Mouse (Mus musculus): ENCODE measurements around the gene Dusp3.

Dusp3 gene

DNA sequence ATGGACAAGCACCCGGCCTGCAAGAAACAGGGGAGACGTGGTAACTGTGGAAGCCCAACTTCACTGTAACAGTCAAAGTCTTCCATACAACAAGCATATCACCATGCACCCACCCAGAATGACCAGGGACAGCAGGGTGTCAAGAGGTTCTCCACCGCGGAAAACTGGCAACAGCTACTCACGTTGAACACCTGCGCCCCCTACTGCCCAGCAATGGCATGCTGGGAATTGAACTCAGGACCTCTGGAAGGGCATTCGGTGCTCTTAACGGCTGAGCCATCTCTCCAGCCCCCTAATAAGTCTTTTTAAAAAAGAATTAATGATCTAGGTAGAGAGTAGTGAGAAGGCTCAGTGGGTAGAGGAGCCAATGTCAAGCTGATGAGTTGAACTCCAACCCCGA, 11.9 kb downstream of the Dusp3 start:
- DNase-seq (ENCODE audit: low spot score) = no peak

DNA sequence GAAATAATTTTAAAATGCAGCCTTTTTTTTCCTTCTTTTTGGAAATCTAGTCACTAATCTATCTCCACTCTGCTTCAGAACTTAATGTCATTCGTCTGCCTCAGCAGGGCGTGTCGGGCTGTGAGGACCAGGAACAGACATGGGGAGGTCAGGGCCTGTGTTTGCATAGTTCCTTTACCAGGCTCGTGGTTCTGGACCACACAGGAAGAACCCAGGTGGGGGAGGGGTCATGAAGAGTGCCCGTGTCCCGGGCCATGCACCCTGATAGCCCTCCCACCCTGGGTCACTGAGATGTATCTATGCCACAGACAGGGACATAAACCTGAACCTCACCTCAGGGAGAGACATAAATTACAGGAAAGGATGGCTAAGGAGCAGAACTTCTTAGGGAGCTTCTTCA, 12.6 kb downstream of the Dusp3 start:
- DNase-seq (ENCODE audit: low spot score) = no peak

DNA sequence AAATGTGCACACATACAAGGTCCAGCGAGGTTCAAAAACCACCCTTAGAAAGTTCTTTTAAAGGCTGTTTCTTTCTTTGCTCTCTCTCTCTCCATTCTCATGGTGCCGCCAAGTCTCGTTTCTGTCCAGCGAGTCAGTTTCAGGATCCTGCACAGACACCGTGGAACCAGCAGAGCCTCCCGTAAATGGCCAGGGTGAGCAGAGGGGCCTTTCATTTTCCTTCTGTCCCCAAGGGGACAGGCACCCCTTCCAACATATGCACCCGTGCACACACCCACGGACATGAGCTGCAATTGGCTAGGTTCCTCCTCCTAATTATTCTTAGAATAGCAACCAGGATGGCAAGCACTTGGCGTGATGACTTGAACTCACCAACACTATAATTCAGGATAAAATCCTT, 13.3 kb downstream of the Dusp3 start:
- no peak for DNase-seq (ENCODE audit: low spot score)

DNA sequence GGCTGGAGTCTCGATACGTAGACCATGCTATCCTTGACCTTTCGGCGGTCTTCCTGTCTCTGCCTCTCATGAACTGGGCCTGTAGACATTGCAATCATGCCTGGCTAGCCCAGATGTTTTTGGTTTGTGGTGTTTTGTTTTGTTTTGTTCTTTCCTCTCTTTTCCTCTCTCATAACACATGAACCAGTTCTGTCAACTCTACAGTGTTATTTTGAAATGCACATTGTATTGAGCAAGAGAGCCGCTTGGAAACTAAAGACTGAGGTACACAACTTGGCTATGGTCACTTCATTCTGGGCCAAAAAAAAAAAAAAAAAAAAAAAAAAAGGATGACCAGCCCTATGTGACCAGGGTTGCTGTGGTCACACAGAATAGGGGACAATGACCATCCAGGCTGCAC, 14.2 kb downstream of the Dusp3 start:
- no peak for DNase-seq (ENCODE audit: low spot score)

DNA sequence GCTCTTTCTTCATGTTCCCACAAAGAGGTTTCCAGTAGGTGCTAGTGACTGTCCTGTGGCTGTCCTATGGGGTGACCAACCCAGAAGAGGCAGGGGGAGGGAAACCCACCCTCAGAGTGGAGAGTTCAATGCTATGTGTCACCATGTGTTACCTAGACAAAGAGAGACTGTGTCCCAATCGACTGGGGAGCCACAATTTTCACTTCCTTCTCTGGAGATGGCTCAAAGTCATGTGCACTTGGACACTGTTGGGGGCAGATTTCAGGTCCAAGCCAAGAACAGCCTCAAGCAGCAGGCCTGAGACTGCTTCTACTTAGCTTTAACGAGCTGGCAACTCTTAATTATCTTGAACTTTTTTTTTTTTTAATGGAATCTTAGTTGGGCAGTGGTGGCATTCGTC, 14.7 kb downstream of the Dusp3 start:
- no peak for DNase-seq (ENCODE audit: low spot score)

DNA sequence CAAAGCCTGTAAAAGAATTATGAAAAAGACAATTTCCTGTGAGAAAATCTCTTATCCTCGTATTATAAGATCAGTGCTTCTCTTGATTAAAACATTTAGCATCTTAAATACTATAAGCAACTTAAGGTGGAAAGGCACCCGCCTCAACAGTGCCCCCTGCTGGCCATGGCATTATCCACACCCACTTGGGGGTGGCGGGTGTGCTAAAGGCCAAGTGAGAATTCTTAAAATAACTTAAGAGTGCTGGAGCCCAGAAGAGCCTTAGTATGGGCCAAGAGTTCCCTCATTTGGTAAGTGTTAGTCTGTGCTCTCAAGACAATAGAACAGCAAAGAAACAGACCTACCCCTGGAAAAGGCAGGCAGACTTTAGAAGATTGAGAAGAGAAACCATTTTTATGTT, 15.4 kb downstream of the Dusp3 start:
- DNase-seq (ENCODE audit: low spot score) = peak; percentile 29

DNA sequence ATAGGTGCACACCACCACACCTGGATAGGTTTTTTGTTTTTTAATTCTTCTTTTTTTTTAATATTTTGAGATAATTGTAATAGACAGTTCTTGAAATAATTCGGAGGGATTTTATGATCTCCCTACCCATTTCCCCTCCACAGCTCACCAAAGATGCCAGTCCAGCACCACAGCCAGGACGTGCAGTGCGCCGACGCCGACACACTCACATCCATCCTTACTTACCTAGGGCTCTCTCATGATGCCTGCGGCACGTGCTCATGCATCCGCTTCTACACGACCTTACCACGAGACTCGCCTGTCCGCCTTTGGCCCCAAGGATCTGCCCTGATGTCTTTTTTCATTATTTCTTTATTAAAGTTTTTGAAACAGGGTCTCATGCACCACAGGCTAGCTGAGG, 17.0 kb downstream of the Dusp3 start:
- DNase-seq (ENCODE audit: low spot score) = no peak

DNA sequence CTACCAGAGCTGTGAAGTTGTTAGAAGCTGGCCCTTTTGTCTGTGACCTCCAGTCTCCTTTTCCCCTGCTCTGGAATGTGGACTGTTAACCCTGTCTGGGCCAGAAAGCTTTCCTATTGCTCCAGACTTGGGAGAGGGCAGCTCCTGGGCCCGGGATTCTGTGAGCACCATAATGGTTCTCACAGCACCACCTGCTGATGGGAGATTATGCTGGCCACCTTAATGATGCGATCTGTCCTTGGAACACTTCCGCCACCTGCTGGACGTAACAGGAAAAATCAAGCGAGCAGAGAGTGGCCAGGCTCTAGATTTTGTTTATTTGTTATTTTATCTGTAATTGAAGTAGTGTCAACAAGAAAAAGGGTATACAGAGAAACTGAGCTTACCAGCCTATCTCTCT, 18.0 kb downstream of the Dusp3 start:
- DNase-seq (ENCODE audit: low spot score) = peak; percentile 51

DNA sequence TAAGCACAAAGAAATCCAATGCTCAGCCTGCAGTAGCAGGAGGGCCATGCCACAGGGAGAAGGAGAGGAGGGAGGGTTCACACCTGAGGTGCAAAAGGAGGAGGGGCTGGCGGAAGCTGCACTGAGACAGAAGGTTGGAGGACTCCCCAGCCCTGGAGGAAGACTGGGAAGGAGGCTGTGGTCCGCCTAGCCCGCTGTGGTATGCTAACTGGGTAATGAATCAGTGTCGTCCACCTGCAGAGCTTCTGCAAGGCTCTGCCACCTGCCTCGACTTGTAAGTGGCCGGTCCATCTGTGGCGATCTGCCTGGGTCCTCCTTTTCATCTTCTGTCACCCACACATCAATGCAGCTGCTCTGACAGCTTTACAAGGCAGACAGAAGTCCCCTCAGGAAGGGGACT, 18.5 kb downstream of the Dusp3 start:
- DNase-seq (ENCODE audit: low spot score) = no peak

DNA sequence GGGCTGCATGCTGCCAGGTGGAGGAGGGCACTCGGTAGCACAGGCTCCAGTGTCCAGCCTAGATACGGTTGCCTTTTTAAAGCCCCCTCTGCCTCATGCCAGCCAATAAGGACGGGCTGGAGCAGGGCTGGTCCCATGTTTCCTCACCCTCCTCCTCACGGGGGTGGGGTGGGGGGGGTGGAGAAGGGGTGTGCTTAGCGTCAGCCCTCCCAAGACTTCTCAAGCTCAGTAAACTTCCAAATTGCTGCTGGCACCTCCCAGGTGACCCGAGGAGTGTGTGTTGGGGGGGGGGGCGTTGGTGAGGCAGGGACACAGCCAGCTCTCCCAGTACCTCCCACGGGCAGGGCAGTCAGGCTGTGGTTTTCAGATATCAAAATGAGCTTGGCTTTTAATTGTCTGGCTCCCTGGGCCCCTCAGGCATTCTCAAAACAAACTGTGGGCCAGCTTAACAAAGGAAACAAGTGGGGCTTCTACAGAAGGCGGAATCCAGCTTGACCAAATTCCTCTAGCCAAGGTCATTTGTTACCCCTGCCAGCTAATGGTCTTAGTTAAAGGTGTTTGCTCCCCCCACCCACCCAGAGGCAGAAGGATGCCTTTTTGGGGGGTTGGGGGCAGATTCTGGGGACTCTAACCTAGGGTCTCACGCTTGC, 19.7 kb downstream of the Dusp3 start, which contains the start of gene Sost:
Gene Sost (minus strand): TSS at position 51 of the 650 bp plus-strand sequence.
- DNase-seq (ENCODE audit: low spot score) = no peak

DNA sequence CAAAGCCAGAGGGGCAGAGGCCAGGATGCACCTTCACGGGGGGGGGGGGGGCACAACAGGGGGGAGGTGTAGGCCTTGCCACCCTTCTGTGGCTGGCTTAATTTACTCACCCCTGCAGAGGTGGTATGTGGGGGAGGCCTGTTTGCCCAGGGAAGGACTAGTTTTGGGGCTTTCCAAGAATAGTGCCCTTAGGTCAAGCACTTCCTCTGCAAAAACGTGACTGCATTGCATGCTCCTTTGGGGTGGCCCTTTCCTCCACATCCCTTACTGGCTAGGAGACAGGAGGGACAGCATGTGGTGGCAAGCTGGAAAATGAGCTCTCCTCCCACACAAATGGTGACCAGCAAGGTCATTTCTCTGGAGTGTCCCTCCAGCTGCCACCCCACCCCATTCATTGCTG, 21.3 kb downstream of the Dusp3 start:
- DNase-seq (ENCODE audit: low spot score) = no peak

DNA sequence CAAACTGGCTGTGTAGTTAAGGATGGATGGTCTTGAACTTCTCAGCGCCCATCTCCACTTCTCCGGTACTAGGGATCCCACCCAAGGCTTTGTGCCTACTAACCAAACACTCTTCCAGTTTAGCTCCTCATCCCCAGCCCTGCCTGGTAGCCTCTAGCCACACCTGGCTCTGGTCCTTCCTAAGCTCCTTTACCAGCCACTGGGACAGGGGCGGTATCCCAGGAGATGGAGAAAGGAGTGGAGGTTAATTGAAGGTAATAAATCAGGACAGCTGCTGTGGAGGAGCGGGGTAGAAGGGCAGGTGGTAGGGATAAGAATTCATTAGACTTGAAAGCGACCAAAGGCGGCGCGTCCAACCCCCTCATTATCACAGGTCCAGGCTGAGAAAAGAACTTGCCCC, 22.2 kb downstream of the Dusp3 start:
- no peak for DNase-seq (ENCODE audit: low spot score)

DNA sequence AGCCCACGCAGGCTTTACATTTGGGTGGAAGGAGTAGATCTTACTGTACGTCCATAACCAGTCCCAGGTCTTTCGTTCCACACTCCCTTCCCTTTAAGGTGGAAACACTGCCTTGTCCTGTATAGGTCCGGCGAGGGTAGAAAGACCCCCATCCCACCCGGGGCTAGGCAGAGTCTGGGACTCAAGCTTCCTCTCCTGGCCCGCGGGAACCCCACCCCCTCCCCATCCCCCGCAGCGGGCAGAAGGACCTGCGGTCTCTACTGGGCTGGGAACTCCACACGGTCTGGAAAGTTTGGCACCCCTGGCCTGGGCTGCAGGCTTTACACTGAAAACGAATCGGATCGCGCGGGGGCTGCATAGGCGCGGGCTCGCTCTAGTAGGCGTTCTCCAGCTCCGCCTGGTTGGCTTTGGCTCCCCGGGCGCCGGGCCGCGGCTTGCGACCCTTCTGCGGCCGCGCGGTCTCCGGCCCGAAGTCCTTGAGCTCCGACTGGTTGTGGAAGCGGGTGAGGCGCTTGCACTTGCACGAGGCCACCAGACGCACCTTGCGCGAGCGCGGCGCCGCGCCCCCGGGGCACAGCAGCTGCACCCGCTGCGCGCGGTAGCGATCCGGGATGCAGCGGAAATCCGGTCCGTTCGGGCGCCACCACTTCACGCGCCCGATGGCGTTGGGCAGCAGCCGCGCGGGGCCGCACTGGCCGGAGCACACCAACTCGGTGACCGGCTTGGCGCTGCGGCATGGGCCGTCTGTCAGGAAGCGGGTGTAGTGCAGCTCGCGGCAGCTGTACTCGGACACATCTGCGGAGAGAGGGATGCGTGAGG, 23.1 kb downstream of the Dusp3 start:
- no peak for DNase-seq (ENCODE audit: low spot score)

DNA sequence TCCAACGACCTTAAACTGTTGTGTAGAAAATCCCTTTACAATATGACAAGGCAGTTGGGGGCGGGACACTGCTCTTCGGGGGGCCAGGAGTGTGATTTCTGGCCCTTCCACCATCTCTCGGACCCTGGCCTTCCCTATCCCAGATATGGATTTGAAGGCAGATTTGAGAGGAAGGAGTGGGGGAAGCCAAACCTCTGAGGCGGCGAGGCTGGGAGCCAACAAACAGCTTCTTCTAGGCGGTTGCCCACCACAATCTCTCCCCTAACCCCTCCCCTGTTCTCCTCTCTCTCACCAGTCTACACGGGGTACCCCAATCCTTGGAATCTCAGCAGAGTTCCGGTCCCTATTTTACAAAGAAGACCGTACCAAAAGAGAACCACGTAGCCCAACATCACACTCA, 23.8 kb downstream of the Dusp3 start:
- DNase-seq (ENCODE audit: low spot score) = no peak

DNA sequence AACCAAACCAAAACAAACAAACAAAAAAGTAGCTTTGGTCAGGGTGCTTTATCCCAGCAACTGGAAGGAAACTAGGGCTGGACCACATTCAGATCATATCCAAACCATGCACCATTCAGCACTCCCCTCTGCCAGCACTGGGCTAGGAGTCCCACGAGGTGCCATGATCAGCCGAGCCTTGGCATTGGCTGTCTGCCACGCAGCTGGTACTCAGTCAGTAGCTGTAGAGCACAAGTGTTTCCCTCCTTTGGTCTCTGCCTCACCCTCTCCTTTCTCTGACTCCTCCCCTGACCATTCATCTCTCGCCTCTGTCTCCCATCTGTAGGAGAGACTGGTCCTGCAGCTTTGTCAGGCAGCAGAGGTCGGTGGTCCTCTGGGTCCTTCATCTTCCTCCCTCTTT, 29.3 kb downstream of the Dusp3 start:
- no peak for DNase-seq (ENCODE audit: low spot score)

DNA sequence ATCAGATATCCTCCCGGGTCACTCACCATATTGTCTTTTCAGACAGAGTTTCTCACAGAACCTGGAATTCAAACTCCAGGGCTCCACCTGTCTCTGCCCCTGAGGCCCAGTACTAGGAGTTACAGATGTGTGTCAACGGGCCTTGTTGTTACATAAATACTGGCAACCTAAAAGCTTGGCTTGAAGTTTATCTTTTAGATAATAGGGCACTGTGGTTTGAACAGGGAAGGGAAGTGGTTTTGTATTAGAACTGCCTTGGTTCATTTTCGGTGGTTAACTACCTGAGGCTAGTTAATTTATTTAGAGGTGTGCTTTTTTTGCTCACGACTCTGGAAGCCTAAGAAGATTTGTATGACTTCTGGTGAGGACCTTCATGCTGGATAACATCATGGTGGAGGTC, 33.4 kb downstream of the Dusp3 start:
- DNase-seq (ENCODE audit: low spot score) = no peak

DNA sequence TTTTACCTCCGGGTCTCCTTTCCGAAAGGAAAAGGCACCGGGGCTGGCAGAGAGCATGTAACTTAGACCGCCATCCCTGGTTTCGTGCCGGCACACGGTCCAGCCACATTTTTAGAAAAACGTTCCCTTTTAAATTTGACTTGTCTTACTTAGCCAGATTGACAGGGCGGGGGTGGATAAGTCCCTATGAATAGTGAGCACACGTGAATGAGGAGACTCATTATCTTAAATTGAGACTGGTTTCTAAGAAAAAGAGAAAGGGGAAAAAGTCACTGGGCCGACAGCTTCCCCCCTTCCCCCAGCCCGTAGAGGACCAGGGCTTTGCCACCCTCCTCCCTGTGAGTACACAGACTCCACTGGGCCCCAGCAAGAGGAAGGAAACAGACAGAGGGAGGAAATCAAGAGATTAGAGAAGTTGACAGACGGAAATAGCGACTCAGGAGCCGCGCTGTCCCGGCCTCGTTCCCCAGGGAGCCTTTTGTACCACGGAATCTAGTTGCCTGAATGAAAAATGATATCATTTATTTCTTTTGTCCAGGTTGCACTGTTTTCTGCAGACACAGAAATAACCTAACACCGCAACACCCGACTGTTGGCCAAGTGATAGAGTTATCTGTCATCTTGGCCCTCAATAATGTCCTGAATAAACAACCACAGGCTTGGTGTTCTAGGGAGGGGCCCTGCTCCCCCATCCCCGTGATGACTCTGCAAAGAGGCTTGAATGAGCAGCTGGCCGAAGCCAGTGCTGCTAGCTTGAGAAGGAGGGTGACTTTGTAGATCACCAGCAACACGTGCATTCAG, 34.1 kb downstream of the Dusp3 start:
- no peak for DNase-seq (ENCODE audit: low spot score)

DNA sequence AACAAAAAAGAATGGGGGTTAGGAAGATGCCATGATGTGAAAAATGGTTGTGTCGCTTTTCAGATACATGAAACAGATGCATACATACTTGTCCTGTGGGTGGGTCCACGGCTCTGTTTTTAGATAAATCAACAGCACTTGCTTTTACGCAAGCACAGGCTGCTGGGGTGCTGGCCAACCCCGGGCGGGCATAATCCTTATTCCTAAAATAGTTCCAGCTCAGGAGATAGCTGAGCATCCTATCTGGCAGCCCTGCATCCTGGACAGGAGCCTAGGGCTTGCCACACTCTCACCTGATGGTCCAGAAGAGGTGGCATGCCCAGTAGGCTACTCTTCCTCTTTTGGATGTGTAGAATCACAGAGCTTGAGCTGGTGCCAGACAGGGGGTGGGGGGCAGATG, 36.8 kb downstream of the Dusp3 start:
- no peak for DNase-seq (ENCODE audit: low spot score)

DNA sequence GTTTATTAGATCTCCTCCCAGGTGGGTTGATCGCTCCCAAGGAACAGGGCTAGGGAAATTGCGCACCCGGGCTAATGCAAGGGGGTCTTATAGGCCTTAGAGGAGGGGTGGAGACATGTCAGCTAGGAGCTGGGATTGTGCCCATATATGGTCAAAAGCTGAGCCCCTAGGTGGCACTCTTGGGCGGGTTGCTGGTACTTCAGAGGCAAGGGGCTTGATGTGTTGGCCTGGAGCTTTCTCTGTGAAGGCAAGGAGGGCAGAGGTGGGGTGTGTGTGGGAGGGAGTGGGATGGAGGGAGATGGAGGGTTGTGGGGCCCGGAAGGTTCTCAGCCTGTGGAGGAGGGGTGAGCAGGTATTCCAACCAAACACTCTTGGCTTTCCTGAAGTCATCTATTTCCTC, 40.3 kb downstream of the Dusp3 start:
- no peak for DNase-seq (ENCODE audit: low spot score)

DNA sequence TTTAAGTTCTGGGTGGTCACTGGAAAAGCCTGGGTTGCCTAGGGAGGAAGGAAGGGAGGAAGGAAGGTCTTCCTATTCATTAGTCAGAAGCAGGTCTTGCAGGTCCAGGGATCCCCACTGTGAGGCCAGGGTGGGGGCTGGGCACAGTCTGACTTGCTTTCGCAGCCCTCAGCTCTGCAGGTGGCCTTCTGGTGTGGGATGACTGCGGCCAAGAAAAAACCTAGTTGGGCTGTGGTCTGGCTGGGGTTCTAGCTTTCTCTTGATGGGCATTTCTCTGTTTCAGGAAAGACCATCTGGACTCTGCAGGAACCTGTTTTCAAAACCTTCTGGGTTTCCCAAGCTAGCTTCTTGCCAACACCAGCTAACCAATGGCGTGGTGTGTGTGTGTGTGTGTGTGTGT, 43.8 kb downstream of the Dusp3 start:
- DNase-seq (ENCODE audit: low spot score) = no peak

DNA sequence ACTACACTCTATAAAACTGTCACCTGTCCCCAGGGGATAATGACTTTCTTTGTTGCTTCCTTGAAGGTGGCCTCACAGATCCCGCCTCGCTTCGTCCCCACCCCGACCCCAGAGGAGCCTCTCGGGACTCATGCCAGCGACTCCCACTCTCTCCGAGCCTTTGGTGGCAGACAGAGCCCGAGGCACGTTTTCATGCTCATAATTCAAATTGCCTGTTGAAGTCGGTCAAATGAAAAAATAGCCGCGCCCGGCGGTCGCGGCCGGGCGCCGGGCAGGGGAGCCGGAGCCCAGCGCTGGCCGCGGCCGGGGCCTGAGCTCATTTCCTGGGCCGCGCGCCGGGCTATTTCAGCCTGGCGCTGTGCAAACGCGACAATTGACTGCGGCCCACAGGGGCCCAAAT, 49.7 kb downstream of the Dusp3 start:
- DNase-seq (ENCODE audit: low spot score) = no peak

DNA sequence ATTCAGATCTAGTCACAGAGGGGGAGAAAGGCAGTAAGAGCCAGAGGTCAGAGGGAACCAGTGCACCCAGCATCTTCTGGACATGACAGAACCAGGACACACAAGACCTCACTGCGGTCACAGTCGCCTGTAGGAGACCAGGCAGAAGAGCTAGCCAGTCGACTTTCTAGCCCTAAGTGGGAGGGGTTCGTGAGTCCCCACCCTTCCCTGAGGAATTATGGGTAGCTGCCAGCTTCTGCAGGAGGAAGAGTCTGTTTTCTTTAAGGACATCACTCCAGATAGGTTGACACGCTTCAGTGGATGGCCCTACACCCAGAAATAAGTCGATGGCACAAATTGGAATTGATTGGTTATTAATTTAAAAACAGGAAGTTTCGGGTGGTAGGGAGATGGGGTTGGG, 50.4 kb downstream of the Dusp3 start:
- no peak for DNase-seq (ENCODE audit: low spot score)

DNA sequence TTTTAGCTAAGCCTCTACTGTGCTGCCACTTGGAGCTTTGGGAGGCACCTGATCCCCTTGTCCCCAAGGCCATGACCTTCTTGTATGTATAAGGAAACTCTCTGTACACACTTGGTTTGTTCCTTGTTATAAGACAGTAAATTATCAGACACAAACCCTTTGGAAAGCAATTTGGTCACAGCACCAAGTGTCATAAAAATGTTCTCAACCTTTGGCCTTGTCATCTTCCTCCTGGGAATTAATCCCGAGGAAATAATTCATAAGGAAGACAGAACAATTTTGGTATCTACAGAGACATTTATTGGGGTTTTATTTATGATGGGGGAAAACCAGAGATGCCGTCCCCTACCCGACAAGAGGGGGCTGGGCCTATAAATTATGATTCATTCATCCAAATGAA, 51.1 kb downstream of the Dusp3 start:
- no peak for DNase-seq (ENCODE audit: low spot score)

All from spleen, adult 12 weeks (tissue).